Mouse (Mus musculus): ENCODE data around the gene Zfp462. TPM values are rescaled to one million over a fixed set of nuclear protein-coding genes. Genes with fewer than 3 reads are reported as not detected.
"Not testable (repeated sequence)": the region's sequence is repeated elsewhere in the genome, so short reads cannot be mapped to it uniquely, and the experiment has no call there.

The Zfp462 gene
- polyA plus RNA-seq, 1 experiment from 2014 or later, result 3.6 TPM

DNA sequence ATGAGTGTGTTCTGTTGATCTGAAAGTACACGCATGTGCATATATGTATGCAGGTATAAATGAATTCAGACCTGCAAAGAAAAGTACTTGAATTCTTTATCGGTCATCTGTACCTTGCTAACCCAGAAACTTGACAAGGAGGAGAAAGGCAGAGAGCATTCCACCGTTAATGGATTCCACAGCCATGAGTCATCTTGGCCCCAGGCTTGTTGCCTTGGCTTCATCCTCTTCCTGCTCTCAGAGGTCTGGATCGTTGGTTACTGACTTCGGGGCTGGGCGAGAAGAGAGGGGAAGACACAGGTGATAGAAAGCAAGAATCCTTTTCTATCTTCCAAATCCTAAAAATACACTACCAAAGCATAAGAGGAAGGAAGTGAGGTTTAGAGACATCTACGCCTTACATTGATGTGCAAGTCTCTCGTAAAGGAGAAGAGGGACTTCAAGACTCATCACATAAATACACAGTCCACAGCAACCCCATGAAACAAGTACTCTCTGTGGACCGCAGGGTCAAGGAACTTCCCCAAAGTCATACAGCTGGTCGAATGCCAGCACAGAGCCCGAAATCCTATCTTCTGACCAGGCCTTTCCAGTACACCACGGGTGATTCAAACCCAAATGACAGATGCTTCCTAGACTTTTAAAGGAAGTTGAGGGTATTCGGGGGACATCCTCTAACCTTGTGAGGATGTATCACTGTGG, 35.1 kb downstream of the Zfp462 start:
- Histone ChIP-seq H3K9ac (no peak overlapping the region), H3K9me3 (no peaks in the 10 kb centered on the region), H3K4me2 (no peak overlapping the region), H3K27me3 (no peaks in the 10 kb centered on the region), H3K36me3 (no peaks in the 10 kb centered on the region), H3K27ac (0 out of 2 replicates have a peak overlapping the region, but pooled peaks have one; percentile 37), H3K4me1 (peaks cover 25% of the 10 kb centered on the region), H3K4me3 (no peak overlapping the region)
- ATAC-seq (ENCODE audit: borderline replicate concordance, extremely low read depth, low FRiP score, low TSS enrichment), result no peak
- WGBS, result 53% methylated on average over 13 of the region's 13 CpGs

DNA sequence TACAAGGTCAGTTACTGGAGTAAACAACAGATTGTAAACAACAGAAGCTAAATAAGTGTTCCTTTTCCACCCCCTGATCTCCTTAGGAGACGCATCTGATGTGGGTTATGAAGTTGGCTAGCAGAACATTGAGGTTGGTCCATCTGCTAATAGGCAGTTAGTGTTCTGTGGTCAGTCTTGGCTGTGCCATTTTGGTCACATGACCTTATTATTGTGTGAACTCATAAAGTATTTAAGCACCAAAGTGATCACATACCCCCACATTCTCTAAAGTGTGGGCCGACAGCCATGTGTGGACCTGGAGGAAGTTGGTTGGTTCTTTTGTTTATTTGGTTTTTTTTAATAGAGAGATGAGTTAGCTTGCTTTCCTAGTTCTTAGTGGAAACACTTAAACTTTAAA, 39.7 kb downstream of the Zfp462 start:
- Histone ChIP-seq H3K4me2 (no peak overlapping the region), H3K27ac (no peak overlapping the region), H3K9ac (no peak overlapping the region), H3K4me1 (peaks cover 8% of the 10 kb centered on the region), H3K27me3 (no peaks in the 10 kb centered on the region), H3K36me3 (no peaks in the 10 kb centered on the region), H3K4me3 (no peak overlapping the region), H3K9me3 (no peaks in the 10 kb centered on the region)
- ATAC-seq (ENCODE audit: borderline replicate concordance, extremely low read depth, low FRiP score, low TSS enrichment), result no peak
- 66% methylated on average over 2 of the region's 2 CpGs for WGBS

DNA sequence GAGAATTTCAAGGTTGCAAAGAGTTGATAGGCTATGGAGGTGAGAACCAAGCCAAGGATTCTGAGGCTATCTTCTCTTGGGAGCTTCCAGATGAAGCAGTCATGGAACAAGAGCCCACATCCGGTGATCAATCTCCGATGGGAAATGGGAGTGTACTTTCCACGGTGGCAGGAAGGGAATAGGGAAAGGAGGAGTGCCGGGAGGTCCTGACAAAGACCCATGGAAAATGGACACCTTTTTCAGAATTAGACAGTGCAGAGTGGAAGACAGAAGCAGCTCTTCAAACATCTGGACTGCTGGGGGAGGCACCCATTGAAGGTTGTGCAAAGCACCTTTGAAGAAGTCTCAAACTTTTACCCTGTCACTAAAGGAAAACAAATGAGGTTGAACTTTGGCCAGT, 41.8 kb downstream of the Zfp462 start:
- H3K4me1 ChIP-seq, result no peaks in the 10 kb centered on the region
- 82% methylated on average over 4 of the region's 4 CpGs for WGBS
- ATAC-seq (ENCODE audit: borderline replicate concordance, extremely low read depth, low FRiP score, low TSS enrichment), result no peak
- H3K4me2 ChIP-seq, result no peak overlapping the region
- H3K36me3 ChIP-seq, result no peaks in the 10 kb centered on the region
- H3K27me3 ChIP-seq, result no peaks in the 10 kb centered on the region
- no peak overlapping the region for H3K9ac ChIP-seq
- no peak overlapping the region for H3K4me3 ChIP-seq
- no peak overlapping the region for H3K27ac ChIP-seq
- no peaks in the 10 kb centered on the region for H3K9me3 ChIP-seq

DNA sequence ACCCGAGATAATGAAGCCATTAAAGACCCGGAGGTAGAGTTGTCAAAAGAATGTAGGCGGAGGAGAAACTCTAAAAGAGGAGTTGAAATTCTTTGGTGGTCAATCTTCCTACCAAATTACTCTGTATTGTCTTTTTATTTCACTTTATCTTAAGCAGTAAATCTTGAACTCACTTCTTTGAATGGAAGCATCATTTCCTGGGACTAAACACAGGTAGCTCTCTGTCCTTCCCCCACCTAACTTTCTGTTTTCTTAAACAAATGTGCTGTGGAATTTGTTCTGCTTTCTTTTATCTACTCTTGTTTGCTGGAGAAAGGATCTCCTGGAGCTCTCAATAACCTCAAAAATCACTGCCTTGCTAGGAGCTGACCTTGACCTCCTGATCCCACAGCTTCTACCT, 42.4 kb downstream of the Zfp462 start:
- ATAC-seq (ENCODE audit: borderline replicate concordance, extremely low read depth, low FRiP score, low TSS enrichment), result no peak
- H3K9me3 ChIP-seq, result no peaks in the 10 kb centered on the region

DNA sequence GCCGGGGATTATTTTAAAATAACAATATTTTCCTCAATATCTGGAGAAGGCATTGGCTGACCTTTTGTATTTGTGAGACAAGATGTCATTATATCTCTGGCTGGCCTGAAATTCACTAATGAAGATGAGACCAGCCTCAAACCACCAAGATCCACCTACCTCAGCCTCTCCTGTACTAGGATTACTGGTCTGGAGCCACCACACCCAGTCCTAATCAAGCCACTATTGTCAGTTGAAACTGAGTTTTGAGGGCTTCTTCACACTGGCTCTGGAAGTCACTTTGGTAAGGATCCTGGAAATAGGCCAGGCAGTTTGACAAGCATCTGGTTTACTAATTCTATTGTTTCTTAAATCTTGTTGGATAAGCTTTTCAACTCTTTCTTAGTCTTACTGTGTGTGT, 43.1 kb downstream of the Zfp462 start:
- no peaks in the 10 kb centered on the region for H3K9me3 ChIP-seq
- WGBS, result 93% methylated on average over 1 of the region's 1 CpGs
- no peaks in the 10 kb centered on the region for H3K27me3 ChIP-seq
- ATAC-seq (ENCODE audit: borderline replicate concordance, extremely low read depth, low FRiP score, low TSS enrichment), result no peak
- H3K4me2 ChIP-seq, result no peak overlapping the region
- H3K27ac ChIP-seq, result no peak overlapping the region
- H3K4me3 ChIP-seq, result no peak overlapping the region
- H3K36me3 ChIP-seq, result no peaks in the 10 kb centered on the region
- no peaks in the 10 kb centered on the region for H3K4me1 ChIP-seq
- H3K9ac ChIP-seq, result no peak overlapping the region

More for the DNA sequence above, 42.4 kb downstream of the Zfp462 start:
- Histone ChIP-seq H3K36me3 (no peaks in the 10 kb centered on the region), H3K27ac (no peak overlapping the region), H3K4me2 (no peak overlapping the region), H3K4me3 (no peak overlapping the region), H3K4me1 (no peaks in the 10 kb centered on the region), H3K27me3 (no peaks in the 10 kb centered on the region), H3K9ac (no peak overlapping the region)
- WGBS, result 55% methylated on average over 3 of the region's 3 CpGs

DNA sequence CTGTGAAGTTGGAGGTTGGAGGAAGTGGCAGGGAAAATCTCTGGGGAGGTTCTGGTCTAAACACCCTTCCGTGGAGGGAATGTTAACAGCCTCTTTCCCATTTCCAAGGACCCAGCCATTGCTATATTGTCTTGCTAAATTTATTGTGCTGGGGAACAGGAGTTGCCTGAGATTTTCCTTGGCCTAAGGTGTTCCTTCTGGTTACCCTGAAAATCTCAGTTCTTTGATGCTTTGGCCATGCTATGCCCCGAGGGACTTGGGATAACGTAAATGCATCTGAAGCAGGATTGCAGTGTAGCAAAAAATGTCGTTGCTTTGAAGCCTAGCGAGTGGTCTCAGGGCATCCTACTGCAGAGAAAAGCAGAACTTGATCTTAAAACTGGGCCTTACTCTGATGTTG, 47.1 kb downstream of the Zfp462 start:
- no peaks in the 10 kb centered on the region for H3K36me3 ChIP-seq
- ATAC-seq (ENCODE audit: borderline replicate concordance, extremely low read depth, low FRiP score, low TSS enrichment), result no peak
- no peaks in the 10 kb centered on the region for H3K27me3 ChIP-seq
- 76% methylated on average over 5 of the region's 5 CpGs for WGBS
- no peaks in the 10 kb centered on the region for H3K4me1 ChIP-seq
- H3K27ac ChIP-seq, result no peak overlapping the region
- no peak overlapping the region for H3K9ac ChIP-seq
- no peaks in the 10 kb centered on the region for H3K9me3 ChIP-seq
- no peak overlapping the region for H3K4me3 ChIP-seq
- no peak overlapping the region for H3K4me2 ChIP-seq

GRCm38 (mm10) chr4:54993001-54993400, 48.2 kb downstream of the Zfp462 start:
- H3K36me3 ChIP-seq; H3K27me3 ChIP-seq; ATAC-seq (ENCODE audit: borderline replicate concordance, extremely low read depth, low FRiP score, low TSS enrichment); H3K4me2 ChIP-seq; H3K4me1 ChIP-seq; H3K9ac ChIP-seq; H3K4me3 ChIP-seq; H3K27ac ChIP-seq; H3K9me3 ChIP-seq: not testable (repeated sequence)

- Histone ChIP-seq H3K4me1 (no peaks in the 10 kb centered on the region), H3K27ac (no peak overlapping the region), H3K4me2 (no peak overlapping the region), H3K27me3 (no peaks in the 10 kb centered on the region), H3K36me3 (no peaks in the 10 kb centered on the region), H3K9ac (no peak overlapping the region), H3K9me3 (no peaks in the 10 kb centered on the region), H3K4me3 (no peak overlapping the region)
- 85% methylated on average over 1 of the region's 1 CpGs for WGBS
- no peak for ATAC-seq (ENCODE audit: borderline replicate concordance, extremely low read depth, low FRiP score, low TSS enrichment)
Observed at GRCm38 (mm10) chr4:54995258-54995657, 50.4 kb downstream of the Zfp462 start.

DNA sequence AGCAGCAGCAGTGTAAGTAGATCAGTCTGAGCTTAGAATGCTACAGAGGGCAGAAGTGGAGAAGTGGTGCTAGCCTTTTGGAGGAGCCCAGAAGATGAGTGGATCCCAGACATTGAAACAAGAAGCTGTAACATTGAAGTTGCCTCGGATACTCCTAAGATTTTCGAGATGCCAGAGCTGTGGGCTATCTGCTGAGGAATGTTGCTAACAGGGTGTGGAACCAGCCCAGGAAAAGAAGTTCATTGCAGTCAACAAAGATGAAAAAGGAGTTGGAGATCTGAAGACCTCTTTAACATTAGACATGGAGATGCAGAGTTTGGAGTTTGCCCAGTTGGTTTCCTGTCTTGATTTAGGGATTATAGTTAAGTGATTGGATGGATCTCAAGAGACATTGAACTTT, 51.2 kb downstream of the Zfp462 start:
- Histone ChIP-seq H3K9me3 (no peaks in the 10 kb centered on the region), H3K27ac (no peak overlapping the region), H3K36me3 (no peaks in the 10 kb centered on the region), H3K9ac (no peak overlapping the region), H3K27me3 (no peaks in the 10 kb centered on the region), H3K4me1 (peaks cover 7% of the 10 kb centered on the region), H3K4me2 (no peak overlapping the region), H3K4me3 (no peak overlapping the region)
- ATAC-seq (ENCODE audit: borderline replicate concordance, extremely low read depth, low FRiP score, low TSS enrichment), result no peak
- 78% methylated on average over 2 of the region's 2 CpGs for WGBS

DNA sequence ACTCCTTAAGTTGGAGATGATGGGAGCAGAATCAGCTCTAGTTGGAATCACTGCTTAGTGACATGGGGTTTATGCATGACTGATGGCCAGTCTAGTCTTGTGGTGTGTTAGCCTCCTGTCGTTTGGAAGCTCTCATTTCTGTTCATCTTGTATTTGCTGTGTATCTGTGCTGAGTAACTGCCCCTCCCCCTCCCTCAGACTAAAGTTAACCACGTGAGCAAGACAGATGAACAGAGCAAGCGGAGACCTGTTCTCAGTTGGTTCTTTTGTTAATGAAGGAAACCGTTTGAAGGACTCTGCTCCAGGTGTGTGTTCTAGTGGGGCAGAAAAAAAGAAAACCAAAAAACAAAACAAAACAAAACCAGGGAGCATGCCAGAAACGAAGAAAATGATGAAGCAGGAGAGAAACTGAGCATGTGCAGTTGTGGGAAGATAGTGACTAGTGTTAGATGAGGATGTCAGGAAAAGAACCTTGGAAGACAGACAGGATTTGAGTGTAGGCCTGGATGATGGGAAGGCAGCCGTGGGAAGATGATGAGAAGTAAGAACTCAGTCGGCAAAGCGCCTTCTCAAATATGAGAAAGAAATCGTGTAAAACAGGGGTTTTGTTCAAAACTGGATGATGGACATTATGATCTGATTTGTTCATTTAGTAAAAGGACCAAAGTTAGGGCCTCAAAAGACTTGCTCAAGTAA, 53.4 kb downstream of the Zfp462 start:
- Histone ChIP-seq H3K36me3 (no peaks in the 10 kb centered on the region), H3K9ac (no peak overlapping the region), H3K27me3 (no peaks in the 10 kb centered on the region), H3K27ac (no peak overlapping the region), H3K9me3 (no peaks in the 10 kb centered on the region), H3K4me2 (no peak overlapping the region), H3K4me1 (peaks cover 21% of the 10 kb centered on the region), H3K4me3 (no peak overlapping the region)
- no peak for ATAC-seq (ENCODE audit: borderline replicate concordance, extremely low read depth, low FRiP score, low TSS enrichment)
- 73% methylated on average over 9 of the region's 9 CpGs for WGBS

- H3K27ac ChIP-seq, result no peak overlapping the region
- no peak overlapping the region for H3K9ac ChIP-seq
- no peak overlapping the region for H3K4me3 ChIP-seq
- 92% methylated on average over 5 of the region's 5 CpGs for WGBS
- H3K9me3 ChIP-seq, result no peaks in the 10 kb centered on the region
- no peaks in the 10 kb centered on the region for H3K36me3 ChIP-seq
- H3K27me3 ChIP-seq, result no peaks in the 10 kb centered on the region
- peaks cover 25% of the 10 kb centered on the region for H3K4me1 ChIP-seq
- ATAC-seq (ENCODE audit: borderline replicate concordance, extremely low read depth, low FRiP score, low TSS enrichment), result no peak
- H3K4me2 ChIP-seq, result no peak overlapping the region
Observed at GRCm38 (mm10) chr4:54999556-54999955, 54.7 kb downstream of the Zfp462 start.

GRCm38 (mm10) chr4:55001386-55001785, 56.5 kb downstream of the Zfp462 start:
- Histone ChIP-seq H3K4me2 (no peak overlapping the region), H3K4me1 (peaks cover 41% of the 10 kb centered on the region)

More at GRCm38 (mm10) chr4:55001386-55001785, 56.5 kb downstream of the Zfp462 start:
- Histone ChIP-seq H3K9ac (no peak overlapping the region), H3K4me3 (no peak overlapping the region), H3K36me3 (no peaks in the 10 kb centered on the region), H3K27ac (no peak overlapping the region), H3K9me3 (no peaks in the 10 kb centered on the region), H3K27me3 (no peaks in the 10 kb centered on the region)
- WGBS, result 48% methylated on average over 3 of the region's 3 CpGs
- no peak for ATAC-seq (ENCODE audit: borderline replicate concordance, extremely low read depth, low FRiP score, low TSS enrichment)

Measured in lung, embryonic 15.5 days (tissue).